Comparison of ENCODE assay signal across 15 mouse cellular contexts in the genomic region with DNA sequence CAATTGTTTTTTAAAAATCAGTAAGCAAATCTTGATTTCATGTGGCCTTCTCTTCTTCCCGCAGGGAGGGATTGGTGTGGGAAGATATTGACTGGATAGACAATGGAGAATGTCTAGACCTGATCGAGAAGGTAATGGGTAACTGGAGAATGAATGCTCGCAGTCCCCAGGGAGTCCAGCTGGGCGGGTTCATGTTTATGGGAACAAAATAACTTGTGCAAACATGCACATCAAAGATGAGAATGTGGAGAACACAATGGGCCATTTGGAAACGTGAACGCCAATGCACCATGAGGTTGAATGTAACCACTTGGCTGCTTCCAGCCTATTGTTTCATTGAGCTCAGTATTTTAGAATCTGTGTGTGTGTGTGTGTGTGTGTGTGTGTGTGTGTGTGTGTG.
"Had no signal": no experiment of that assay in that cellular context is flagged by ENCODE, and none has a peak within 500 bp of the region (broad histone marks: within the 10 kb centered on the region; RNA-seq: fewer than 3 reads in every experiment).

No protein-coding gene starts in this region.

- H3K4me1 ChIP-seq: neural tube, embryonic 13.5 days; neural tube, embryonic 15.5 days; stomach, embryonic 15.5 days had no signal

- H3K36me3 ChIP-seq: neural tube, embryonic 15.5 days had no signal

- DNase-seq: retina, postnatal 1 day; right cerebral cortex, adult 18-20 months; right cerebral cortex, postnatal 14 days; right cerebral cortex, postnatal 25 days; right cerebral cortex, postnatal 4 days; spleen, adult 18-20 months; thymus, adult 18-20 months; thymus, adult 2 months; thymus, postnatal 14 days; thymus, postnatal 25 days; thymus, postnatal 4 days had no signal

- H3K4me2 ChIP-seq: neural tube, embryonic 13.5 days; neural tube, embryonic 15.5 days; stomach, embryonic 15.5 days had no signal

- H3K9ac ChIP-seq: neural tube, embryonic 13.5 days; neural tube, embryonic 15.5 days; stomach, embryonic 15.5 days had no signal

- H3K27me3 ChIP-seq: neural tube, embryonic 13.5 days; neural tube, embryonic 15.5 days; stomach, embryonic 15.5 days had no signal

- H3K27ac ChIP-seq: neural tube, embryonic 13.5 days; neural tube, embryonic 15.5 days; stomach, embryonic 15.5 days; stomach, postnatal 0 days had no signal

- H3K4me3 ChIP-seq: neural tube, embryonic 13.5 days; neural tube, embryonic 15.5 days; stomach, embryonic 15.5 days had no signal

- H3K9me3 ChIP-seq: neural tube, embryonic 13.5 days; neural tube, embryonic 15.5 days; stomach, embryonic 15.5 days had no signal
